Mouse (Mus musculus): ENCODE results near the gene Cask.

- no peak for TF ChIP-seq CTCF (IDR thresholded peaks at IDR 0.05; ENCODE audit: low read depth)
- no peak for TF ChIP-seq EP300 (IDR thresholded peaks at IDR 0.05; ENCODE audit: low read depth)
These were observed 331.8 kb downstream of the Cask start for GRCm38 (mm10) chrX:13519408-13519783.
